Mouse (Mus musculus): ENCODE data around the gene Tpm1.
A peak's percentile ranks its signal among the peaks of the same experiment; 100 is the strongest.

Tpm1 gene

DNA sequence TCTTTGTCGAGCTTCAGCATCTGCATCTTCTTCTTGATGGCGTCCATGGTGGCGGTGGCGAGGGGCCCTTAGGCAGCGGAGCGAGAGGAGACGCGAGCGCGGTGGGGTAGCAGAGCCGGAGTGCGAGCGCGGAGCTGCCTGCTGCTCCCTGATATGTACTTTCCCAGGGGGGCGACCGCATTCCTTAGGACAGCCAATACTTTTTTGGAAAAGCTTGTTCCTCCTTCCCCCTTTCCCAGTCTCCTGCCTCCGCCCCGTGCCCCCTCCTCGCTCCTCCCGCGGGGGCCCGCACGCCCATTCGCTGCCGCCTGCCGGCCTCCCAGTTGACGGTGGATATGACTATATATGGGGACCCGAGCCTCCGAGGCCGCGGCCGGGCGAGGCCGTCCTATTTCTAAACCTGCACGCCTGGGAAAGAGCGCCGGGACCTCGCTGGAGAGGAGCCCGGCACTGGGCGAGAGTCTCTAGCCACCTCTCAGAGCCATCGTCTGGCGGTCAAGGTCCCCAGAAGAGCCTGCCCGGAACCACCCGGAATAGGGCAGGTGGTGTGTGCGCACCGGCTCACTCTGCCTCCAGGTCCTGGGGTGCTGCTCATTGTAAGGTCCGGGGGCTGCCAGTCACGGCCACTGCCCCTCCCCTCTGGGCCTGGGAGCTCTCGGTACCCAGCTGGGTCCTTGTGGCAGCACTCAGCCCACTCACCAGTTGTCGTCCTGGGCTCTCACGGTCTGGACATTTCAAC lies at the start of gene Tpm1:
Gene Tpm1, minus strand, starts transcription at position 321 of the 739 bp plus-strand sequence.
- DNase-seq (ENCODE audit: low spot score), result peak; percentile 60

DNA sequence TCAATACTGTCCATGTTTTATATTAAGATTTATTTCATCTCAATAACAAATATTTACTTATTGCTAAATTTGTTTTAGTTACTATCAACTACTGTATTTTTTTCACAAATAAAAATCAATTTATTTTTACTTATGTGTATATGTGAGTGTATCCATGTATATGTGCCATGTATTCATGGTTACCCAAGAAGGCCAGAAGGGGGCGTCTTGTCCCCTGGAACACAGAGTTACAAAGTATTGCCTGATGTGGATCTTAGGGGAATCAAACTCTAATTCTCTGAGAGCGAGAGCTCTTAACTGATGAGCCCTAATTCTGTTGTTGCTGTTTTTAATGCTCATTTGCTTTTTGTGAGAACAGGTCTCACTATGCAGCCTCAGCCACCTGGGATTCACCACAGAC lies 45.2 kb upstream of the Tpm1 start:
- no peak for DNase-seq (ENCODE audit: low spot score)

DNA sequence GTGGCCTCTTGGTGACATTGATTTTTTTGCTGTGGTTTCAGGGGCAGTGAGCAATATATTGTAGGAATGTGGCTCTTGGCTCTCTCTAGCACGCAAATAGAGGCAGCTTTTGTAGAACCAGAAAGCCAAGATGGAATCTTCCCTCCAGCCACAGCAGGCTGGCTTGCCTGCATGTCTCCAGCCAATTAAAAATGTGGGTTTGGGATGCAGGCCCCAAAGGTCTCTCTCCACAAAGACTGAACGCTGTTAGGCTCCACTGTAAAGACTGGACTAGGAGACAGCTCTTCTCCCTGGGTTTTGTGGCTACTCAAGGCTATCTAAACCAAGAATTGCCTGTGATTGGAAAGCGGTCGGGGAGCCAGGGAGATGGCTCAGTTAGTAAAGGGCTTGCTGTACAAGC lies 43.0 kb upstream of the Tpm1 start:
- DNase-seq (ENCODE audit: low spot score), result no peak

DNA sequence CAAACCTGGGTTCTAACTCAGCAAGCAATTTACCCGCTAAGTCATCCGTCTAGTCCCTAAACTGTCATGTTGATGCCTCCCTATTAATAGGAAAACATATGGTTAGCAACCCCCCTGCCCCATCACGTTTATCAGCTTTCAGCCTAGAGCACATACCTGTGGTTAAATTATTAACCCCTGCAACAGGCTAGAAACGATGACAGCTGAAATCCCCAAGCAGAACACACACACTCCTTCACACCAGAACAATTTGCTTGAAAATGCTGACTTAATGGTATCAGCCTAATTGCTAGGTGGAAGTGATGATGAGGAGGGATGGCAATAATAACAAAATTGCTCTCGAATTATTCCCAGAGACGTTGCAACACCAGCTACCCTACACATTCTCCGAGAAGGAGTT lies 42.4 kb upstream of the Tpm1 start:
- no peak for DNase-seq (ENCODE audit: low spot score)

DNA sequence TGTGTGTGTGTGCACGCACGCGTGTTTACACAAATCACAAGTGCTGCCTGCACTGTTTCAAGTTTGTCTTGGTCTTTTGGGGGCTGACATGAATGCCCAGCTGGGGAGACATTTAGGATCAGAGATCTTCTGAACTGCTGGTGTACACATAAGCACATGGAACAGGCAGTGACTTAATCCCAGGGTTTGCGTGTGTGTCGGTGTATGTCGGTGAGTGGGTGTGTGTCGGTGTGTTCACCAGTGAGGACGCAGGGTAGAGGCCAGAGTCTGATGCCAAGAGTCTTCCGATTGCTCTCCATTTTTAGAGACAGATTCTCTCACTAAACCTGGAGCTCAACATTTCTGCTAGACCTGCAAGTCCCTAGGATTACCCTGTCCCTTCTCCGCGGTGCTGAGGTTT lies 41.9 kb upstream of the Tpm1 start:
- DNase-seq (ENCODE audit: low spot score), result no peak

DNA sequence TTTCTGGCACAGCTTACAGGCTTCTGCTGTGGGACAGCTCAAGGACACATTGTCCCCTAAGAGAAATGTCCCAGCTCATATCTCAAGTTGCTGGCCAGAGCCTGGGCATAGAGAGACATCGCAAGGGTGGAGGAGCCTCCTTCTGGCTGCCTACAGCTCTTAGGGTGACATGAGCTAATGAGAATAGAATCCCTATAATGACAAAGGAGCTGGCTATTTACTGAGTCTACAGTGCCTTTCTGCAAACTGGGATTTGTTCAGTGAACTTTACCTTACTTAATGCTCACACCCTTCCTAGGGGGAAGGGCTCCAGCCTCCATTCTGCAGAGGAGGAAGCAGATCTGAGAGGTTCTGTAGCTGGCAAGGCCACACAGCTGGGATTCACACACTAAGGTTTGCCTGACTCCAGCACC lies 41.4 kb upstream of the Tpm1 start:
- DNase-seq (ENCODE audit: low spot score), result no peak

DNA sequence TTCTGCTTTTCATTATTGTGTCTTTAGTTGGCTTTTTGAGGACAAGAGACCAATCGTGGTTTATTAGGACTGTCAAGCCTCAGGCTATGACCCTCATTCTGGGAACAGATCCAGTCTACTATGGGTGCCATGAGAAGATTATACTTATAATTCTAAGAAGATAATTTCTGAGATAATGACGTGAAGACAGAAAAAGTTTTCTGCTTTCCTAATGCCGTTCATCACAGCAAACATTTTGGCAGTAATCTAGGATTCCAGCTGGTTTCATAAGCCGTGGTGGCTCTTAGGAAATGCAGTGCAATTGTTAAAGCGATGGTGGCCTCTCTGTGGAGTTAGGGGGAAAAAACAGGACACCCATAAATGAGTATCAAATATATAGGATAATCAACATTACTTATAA lies 40.0 kb upstream of the Tpm1 start:
- peak; percentile 4 for DNase-seq (ENCODE audit: low spot score)

DNA sequence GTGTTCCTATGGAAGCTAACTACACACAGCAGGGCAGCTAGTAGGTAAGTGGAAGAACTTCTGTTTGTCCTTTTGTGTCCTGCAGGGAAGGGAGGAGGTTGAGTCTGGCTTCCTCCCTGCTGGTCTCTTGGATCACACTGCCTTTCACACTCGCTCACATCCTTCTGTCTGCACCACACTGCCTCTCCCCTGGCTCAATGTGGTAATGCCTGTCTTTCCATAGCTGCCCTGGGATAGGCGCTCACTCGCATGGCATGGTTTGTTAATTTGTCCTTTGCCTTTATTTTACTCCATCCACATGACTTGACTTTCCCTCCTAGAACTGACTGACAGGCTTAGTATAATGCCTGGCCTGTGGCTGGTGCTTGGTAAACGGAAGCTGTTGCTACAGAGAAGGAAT lies 34.6 kb upstream of the Tpm1 start:
- DNase-seq (ENCODE audit: low spot score), result no peak

DNA sequence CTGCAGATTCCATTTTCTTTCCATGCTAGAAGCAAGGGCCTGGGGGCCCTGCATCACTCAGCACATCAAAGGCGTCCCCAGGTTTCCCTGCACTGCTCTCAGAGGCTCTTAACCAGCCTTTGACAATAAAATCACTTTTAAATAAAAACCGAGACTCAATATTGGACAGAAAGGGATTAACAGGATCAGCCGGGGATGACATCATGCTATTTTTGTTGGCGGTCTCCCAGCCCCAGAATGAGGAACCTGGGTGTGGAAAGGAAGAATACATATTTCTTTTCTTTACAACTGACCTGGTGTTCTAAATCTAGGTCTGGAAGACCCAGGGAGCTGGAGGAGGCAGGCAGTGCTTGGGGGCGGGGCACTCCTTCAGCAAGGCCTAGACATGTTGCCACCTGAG lies 32.5 kb upstream of the Tpm1 start:
- no peak for DNase-seq (ENCODE audit: low spot score)

DNA sequence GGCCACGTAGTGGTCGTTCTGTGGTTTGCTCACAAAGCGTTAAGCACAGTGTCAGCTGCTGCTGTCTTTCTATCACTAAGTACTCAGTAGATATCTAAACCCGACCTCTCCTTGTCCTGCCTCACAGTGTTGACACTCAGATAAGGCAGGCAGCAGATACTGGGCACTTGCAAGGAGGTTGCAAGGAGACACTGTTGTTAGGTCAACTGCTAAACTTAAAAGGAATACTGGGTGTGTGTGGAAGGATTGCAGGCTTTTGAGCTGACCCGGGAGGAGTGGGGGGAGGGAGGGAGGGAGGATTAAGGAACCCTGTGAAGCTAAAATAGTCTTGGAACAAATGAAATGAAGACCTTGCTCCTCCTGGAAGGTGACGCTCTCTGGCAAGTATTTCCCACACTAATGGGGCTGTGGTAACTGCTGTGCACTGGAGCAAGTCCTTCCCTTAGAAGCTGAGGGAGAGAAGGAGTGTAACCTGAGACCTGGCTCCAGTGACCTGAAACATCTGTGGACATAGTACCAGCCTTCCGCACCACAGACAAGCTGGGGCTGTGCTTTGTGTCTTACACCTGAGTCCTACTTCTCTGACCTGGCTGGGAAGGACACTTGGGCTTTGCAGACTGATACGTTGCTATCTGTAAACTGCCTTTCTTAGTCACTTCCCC lies 28.6 kb upstream of the Tpm1 start:
- no peak for DNase-seq (ENCODE audit: low spot score)

DNA sequence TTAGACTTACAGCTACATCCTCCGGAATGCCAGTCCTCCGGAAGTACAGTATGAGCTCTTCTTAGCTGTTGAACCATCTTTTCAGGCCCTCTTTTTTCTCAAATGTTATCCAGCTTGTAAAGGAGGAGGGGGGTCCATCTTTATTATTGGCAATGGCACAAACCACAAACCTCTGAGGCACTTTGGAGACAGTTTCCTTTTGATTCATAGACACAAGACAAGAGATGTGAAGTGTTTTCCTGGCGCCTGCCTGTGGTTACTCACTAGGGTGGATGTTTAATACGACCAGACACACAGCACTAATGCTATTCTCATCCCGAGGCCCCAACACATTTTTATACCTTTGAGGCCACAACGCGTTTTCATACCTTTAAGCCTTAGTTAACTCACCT lies 28.1 kb upstream of the Tpm1 start:
- DNase-seq (ENCODE audit: low spot score), result no peak

DNA sequence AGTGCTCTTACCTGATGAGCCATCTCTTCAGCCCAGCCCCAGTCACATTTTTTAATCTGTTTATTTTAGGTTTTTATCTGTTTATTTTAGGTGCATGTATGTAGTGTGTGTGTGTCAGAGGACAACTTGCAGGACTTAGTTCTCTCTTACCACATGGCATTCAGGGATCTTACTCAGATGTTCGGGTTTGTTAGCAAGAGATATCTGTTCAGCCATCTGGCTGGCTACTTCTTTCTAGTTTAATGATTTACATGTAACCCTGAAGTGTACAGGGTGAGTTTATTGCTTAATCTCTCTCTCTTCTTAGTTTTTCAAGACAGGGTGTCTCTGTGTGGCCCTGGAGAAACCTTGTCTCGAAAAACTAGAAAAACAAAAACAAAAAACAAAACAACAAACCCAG lies 23.0 kb upstream of the Tpm1 start:
- DNase-seq (ENCODE audit: low spot score), result no peak

DNA sequence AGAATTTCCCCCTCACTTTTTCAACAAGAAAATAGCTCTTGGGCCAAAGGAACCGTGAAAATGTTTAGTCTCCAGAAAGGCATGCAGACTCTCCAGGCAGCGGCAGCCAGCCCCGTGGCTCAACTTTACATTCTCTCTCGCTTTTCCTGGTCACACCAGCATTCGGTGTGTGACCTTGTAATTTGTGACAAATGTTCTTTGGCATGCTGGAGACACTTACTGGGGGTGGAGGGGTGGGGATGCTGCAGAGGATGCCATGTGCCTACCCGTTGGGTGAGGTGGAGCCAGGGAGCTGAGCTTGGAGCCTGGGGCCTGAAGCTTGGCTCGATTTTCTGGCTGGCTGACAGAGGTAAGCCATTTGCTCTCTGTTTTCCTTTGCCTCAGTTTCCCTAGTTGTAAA lies 22.4 kb upstream of the Tpm1 start:
- no peak for DNase-seq (ENCODE audit: low spot score)

DNA sequence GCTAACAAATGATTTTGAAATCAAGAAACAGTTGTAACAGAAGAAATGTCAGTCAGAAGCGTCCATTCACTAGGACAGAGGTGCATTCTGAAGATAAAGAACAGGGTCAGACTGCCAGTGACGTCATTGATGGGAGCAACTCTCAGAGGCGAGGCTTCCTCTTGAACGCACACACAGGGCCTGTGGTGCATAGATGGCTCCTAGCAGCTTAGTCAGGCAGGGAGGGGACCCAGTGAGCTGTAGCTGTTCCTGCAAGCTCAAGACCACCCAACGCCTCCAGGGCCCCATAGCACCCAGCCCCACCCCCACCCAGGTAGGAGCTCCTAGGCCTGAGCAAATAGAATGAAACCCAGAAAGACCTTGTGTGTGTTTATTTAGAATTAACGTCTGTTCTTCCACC lies 21.9 kb upstream of the Tpm1 start:
- no peak for DNase-seq (ENCODE audit: low spot score)

DNA sequence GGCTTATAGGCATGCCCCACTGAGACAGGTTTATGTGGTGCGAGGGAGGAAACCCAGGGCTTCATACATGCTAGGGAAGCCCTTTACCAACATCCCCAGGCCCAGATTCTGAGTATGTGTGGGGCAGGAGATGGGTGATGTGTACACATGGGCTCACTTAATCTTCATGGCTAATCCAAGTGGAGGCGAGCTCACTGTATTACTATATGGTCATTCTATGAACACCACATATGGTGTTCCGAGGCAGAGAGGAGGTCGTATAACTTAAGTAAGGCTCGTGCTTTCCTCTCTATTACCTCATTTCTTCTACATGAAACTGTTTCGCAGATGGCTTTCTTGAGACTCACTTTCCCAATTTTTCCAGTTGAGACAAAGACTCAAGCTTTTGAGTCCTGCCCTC lies 17.4 kb upstream of the Tpm1 start:
- DNase-seq (ENCODE audit: low spot score), result no peak

DNA sequence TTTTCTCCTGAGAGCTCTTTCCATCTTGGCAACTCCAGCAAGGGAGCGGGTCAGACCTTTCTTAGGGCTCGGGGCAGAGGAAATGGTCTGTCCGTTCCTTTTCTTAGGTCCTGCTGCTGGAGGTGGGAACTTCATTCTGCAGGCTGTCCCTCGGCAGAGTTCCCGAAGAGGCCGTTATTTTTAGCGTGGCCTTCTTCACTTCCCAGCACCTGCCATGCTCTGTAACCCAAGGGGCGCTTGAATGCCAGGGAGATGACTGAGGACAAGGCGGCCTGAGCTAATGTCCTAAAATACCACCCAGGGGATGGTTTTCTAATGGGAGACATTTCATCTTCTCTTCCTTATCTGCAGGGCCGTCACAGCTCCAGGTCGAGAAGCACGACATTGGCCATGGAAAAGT lies 10.5 kb upstream of the Tpm1 start:
- no peak for DNase-seq (ENCODE audit: low spot score)

DNA sequence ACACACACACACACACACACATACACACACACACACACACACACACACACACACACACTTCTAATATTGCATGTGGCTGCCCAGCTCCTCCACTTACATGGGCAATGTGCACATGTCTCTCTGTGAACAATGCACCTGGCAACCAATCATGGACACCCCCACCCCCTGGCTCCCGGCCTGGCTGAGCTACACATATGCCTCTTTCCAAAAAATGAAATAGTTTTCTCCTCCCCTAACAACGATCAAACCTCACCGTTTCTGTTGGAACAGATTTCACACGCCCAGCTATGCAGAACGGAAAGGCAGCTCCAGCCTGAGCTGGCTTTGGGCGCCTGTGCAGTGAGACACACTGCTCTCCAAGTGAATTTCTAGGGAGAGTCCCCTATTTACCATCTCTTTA lies 9.2 kb upstream of the Tpm1 start:
- DNase-seq (ENCODE audit: low spot score), result no peak

DNA sequence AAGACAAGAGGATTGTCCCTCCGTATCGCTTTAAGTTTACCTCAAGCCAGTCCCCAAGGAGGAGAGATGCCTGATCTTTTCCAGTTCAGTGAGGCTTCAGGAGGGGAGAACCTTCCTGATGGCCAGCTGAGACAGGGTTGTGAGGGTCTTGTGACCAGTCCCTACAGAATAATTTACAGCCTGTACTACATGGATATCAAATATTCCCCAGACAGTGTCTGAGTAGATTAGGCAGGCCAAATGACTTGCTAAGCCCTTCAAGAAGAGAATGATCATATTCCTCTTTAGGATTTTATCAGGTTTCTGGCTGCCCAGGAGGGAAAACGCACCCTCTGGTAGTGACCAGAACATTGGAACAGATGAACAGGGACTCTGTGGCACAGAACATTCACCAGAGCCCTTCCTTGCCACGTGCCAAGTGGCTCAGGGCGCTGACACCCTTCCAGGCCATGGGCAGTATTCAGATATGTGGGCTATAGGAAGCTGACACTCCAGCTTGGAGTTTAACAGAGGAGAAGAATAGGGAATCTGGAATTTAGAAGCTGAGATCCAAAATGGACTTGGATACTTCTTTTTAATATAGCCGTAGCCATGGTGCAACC lies 1.6 kb upstream of the Tpm1 start:
- DNase-seq (ENCODE audit: low spot score), result no peak

DNA sequence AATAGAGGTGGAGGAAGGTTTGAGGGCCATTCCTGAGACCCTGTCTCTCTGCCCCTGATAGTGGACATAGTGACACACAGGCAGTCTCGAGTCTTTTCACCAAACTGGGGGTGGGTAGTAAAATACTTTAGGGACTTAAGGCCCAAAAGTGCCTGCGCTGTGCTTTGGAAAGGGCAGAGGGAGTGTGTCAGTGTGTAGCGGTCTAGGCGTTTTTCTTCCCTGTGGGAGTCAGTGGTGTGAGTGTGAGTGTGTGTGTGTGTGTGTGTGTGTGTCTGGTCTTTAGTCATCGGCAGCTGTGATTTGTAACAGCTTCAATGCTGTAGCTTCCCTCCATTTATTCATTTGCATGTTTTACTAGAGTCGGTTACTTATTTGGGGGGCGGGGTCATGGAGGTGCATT lies 630 bp upstream of the Tpm1 start:
- no peak for DNase-seq (ENCODE audit: low spot score)

DNA sequence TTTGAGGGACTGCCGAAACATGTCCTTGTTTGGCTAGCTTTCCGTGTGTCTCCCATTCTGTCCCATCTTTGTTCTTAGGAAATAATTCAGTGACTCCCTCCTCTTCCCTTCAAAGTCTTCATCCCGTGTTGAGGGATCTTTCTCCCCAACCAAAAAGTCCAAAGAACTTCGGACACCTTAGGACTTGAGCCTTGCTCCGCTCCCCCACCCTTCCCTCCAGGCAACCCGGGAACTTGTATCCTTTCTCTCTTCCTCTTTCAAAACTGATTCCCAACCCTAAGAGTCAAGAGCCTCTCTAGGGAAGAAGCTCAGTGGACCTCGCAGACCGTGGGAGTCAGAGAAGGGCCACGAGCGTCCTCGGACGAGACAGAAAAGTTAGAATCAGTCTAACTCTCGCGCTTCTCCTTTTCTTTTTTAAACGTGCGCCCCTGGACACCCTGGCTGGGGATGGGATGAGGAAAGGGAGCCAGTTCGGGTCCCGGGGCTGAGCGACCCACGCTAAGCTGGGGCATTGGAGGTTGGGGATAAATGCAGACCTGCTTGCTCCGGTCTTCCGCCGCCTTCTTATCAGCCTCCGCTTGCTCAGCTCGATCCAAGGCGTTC lies 622 bp downstream of the Tpm1 start:
- no peak for DNase-seq (ENCODE audit: low spot score)

DNA sequence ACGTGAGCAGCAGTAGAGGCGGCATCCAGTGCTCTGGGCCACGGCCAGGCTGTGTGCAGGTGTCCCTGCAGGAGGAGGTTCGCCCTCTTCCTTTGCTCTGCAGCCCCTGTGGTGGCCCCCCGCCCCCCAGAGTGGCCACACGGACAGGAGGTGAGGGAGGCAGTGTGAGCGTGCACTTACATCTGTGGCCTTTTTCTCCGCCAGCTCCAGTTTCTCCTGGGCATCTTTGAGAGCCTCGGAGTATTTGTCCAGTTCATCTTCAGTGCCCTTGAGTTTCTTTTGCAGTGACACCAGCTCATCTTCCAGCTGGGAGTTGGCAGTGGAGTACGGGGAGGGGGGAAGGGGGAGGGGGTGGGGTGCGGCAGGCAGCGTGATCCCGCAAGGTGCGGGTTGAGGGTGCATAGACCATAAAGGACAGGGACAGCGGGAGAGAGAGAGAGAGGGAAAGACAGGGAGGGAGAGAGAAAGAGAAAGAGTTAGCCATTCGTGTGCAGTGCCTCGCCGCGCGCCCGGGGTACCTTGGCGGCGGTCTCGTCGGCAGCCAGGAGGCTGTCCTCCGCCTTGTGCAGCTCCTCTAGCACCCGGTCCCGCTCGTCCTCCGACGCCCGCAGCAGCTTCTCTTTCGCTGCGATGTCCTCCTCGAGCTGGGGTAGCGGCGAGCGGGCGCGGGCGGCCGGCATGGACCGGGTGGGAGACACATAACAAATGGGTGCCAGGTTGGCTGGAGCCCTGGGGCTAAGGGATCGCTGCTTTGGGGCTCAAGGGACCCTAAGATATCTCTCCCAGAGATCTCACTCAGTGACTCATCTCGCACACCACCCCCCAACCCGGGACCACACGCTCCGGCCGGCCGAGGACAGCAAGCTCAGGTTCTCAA lies 1.4 kb downstream of the Tpm1 start:
- no peak for DNase-seq (ENCODE audit: low spot score)

DNA sequence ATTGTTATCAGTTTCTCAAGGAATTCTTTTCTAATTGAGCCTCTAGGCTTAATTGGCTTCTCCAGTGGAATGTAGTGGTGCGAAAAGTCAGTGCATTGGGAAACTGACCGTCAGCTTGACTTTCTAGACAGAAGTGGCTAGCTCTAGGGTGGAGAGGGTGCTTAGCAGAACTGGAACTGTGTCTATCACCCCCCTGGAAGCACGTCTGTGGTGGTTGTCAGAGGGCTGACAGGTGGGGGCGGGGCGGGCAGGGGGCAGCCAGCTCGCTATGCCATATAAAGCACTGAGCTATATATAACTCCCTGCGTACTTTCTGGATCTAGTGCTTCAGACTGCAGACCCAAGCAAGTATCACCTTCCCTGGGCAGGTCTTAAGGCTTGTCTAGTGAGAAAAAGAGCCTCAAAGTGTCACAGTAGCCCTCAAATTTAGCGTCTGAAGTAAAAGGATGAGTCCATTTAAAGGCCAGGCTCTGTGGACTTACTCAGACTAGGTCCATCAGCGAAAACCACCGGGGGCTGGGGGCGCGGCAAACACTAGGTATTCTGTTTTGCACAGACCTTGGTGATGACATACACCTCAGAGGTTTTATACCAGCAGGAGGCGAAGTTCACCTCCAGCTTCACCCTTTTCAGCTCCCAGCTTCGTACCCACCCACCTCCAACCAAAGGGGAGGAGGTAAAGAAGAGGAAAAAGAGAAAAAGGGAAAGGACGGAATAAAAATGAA lies 2.2 kb downstream of the Tpm1 start:
- no peak for DNase-seq (ENCODE audit: low spot score)
